Mouse (Mus musculus) Muller cell, postnatal 12 days (primary cell): ENCODE results near the gene Fbxo33.
A peak's percentile ranks its signal among the peaks of the same experiment; 100 is the strongest.
"Not testable (repeated sequence)": the region's sequence is repeated elsewhere in the genome, so short reads cannot be mapped to it uniquely, and the experiment has no call there.

Experiments used
- DNase-seq: peaks from one replicate; pipeline ENCODE4 v3.0.0-alpha.2; 2015; ENCODE audit errors: inconsistent ontology term

Fbxo33 gene

GRCm38 (mm10) chr12:59219325-59220225, at the start of gene Fbxo33:
TSS of gene Fbxo33 (minus strand) at chr12:59219725.
- DNase-seq: peak; percentile 100

GRCm38 (mm10) chr12:59265942-59266231, 46.4 kb upstream of the Fbxo33 start:
- no peak for DNase-seq

- DNase-seq: peak; percentile 31
Measured at GRCm38 (mm10) chr12:59265207-59265941, 45.8 kb upstream of the Fbxo33 start.

GRCm38 (mm10) chr12:59262841-59263240, 43.3 kb upstream of the Fbxo33 start:
- DNase-seq: no peak

- DNase-seq: no peak
Measured at GRCm38 (mm10) chr12:59260798-59261197, 41.3 kb upstream of the Fbxo33 start.

GRCm38 (mm10) chr12:59260362-59260761, 40.8 kb upstream of the Fbxo33 start:
- no peak for DNase-seq

- DNase-seq: no peak
Measured at GRCm38 (mm10) chr12:59259015-59259414, 39.5 kb upstream of the Fbxo33 start.

- no peak for DNase-seq
Measured at GRCm38 (mm10) chr12:59250259-59250827, 30.8 kb upstream of the Fbxo33 start.

- DNase-seq: no peak
Measured at GRCm38 (mm10) chr12:59248969-59249368, 29.4 kb upstream of the Fbxo33 start.

GRCm38 (mm10) chr12:59241031-59241430, 21.5 kb upstream of the Fbxo33 start:
- not testable (repeated sequence) for DNase-seq

GRCm38 (mm10) chr12:59238434-59238833, 18.9 kb upstream of the Fbxo33 start:
- no peak for DNase-seq

- DNase-seq: no peak
Measured at GRCm38 (mm10) chr12:59228401-59228800, 8.9 kb upstream of the Fbxo33 start.

GRCm38 (mm10) chr12:59218640-59219321, 744 bp downstream of the Fbxo33 start:
- peak; percentile 53 for DNase-seq

GRCm38 (mm10) chr12:59217331-59217730, 2.2 kb downstream of the Fbxo33 start:
- no peak for DNase-seq

GRCm38 (mm10) chr12:59216676-59217266, 2.8 kb downstream of the Fbxo33 start:
- no peak for DNase-seq

GRCm38 (mm10) chr12:59216176-59216575, 3.3 kb downstream of the Fbxo33 start:
- DNase-seq: no peak

- no peak for DNase-seq
Measured at GRCm38 (mm10) chr12:59207814-59208213, 11.7 kb downstream of the Fbxo33 start.

- no peak for DNase-seq
Measured at GRCm38 (mm10) chr12:59207000-59207390, 12.5 kb downstream of the Fbxo33 start.

GRCm38 (mm10) chr12:59206208-59206999, 13.1 kb downstream of the Fbxo33 start:
- DNase-seq: no peak

GRCm38 (mm10) chr12:59205571-59205970, 14.0 kb downstream of the Fbxo33 start:
- no peak for DNase-seq

- no peak for DNase-seq
Measured at GRCm38 (mm10) chr12:59199361-59199760, 20.2 kb downstream of the Fbxo33 start.
